Mouse (Mus musculus) erythroblast, embryonic 14.5 days (primary cell): ENCODE measurements around the gene Nup210.

Experiments used
- GATA1 ChIP-seq: IDR thresholded peaks from 2 replicates; pipeline ENCODE4 v1.6.1; 2012; ENCODE audit warnings: low read length, inconsistent platforms, mixed read lengths
- TAL1 ChIP-seq: IDR thresholded peaks from 3 replicates; pipeline ENCODE4 v1.6.1; 2012; ENCODE audit warnings: low read length, inconsistent platforms, mixed read lengths

- TF ChIP-seq GATA1 (no peak), TAL1 (no peak)
Measured at GRCm38 (mm10) chr6:91108917-91109450, 7.6 kb downstream of the Nup210 start.
